19 mouse cellular contexts compared by ENCODE assay signal in the genomic region with DNA sequence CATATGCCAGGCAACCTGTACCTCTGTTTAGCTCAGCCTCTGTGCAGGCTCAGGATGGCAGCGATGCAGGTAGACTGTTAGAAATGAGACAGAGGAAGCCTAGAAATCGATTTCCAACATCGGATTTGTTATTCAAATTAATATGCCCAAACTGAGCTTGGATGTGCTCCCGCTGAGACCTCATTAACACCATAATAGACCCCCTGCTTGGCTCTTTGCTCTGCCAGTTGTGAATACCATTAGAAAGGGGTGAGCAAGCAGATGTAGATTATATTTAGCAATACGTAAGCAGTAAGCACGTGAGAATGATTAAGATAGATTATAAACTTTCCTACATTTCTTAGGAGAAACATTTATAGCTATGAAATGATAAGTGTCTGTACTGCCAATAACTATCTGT. TPM values are rescaled to one million over a fixed set of nuclear protein-coding genes. Genes with fewer than 3 reads are reported as not detected.
A peak's percentile ranks its signal among the peaks of the same experiment; 100 is the strongest.
DNase-seq lines count a peak whose midpoint lies in the region; ATAC-seq and TF ChIP-seq lines count a peak whose summit lies in the region.
"Had no signal": no experiment of that assay in that cellular context is flagged by ENCODE, and none has a peak within 500 bp of the region (broad histone marks: within the 10 kb centered on the region; RNA-seq: fewer than 3 reads in every experiment).

No protein-coding gene starts in this region.

- H3K9me3 ChIP-seq in midbrain, embryonic 10.5 days (replicated peaks), result peaks cover 8% of the 10 kb centered on the region; the same call in 1 of the 2 replicates
- H3K9me3 ChIP-seq in midbrain, embryonic 15.5 days, result no peaks in the 10 kb centered on the region
- H3K9me3 ChIP-seq in forebrain, embryonic 16.5 days (ENCODE audit: control insufficient read depth, low read length), result no peaks in the 10 kb centered on the region
- no peaks in the 10 kb centered on the region for H3K9me3 ChIP-seq in midbrain, postnatal 0 days (ENCODE audit: low read length)
- H3K9me3 ChIP-seq: G1E; limb, embryonic 15.5 days; liver, embryonic 15.5 days had no signal

- H3K9ac ChIP-seq in midbrain, embryonic 15.5 days, result no peak overlapping the region
- no peak overlapping the region for H3K9ac ChIP-seq in forebrain, embryonic 16.5 days (replicated peaks; ENCODE audit: low read depth, low read length)
- no peak overlapping the region for H3K9ac ChIP-seq in midbrain, postnatal 0 days (replicated peaks; ENCODE audit: low read length, poor library complexity, severe bottlenecking)
- H3K9ac ChIP-seq: embryonic facial prominence, embryonic 12.5 days; limb, embryonic 15.5 days; liver, embryonic 15.5 days had no signal

- ATAC-seq in midbrain, embryonic 15.5 days (replicated peaks), result no peak; the same call in 1 of the 2 replicates
- ATAC-seq in forebrain, embryonic 16.5 days, result peak; percentile 49; the same call in 1 of the 2 replicates
- ATAC-seq in midbrain, postnatal 0 days (ENCODE audit: low FRiP score), result no peak
- ATAC-seq in cerebellum, adult (ENCODE audit: insufficient number of reproducible peaks, low FRiP score, low TSS enrichment), result no peak

- peaks cover 91% of the 10 kb centered on the region for H3K36me3 ChIP-seq in midbrain, embryonic 10.5 days
- peaks cover 42% of the 10 kb centered on the region for H3K36me3 ChIP-seq in midbrain, embryonic 15.5 days (replicated peaks)
- peaks cover 12% of the 10 kb centered on the region for H3K36me3 ChIP-seq in forebrain, embryonic 16.5 days (ENCODE audit: control insufficient read depth, insufficient read depth)
- H3K36me3 ChIP-seq in midbrain, postnatal 0 days (ENCODE audit: insufficient read depth, low read length), result peaks cover 19% of the 10 kb centered on the region

- H3K4me3 ChIP-seq in midbrain, embryonic 10.5 days, result no peak overlapping the region
- no peak overlapping the region for H3K4me3 ChIP-seq in midbrain, embryonic 15.5 days
- no peak overlapping the region for H3K4me3 ChIP-seq in forebrain, embryonic 16.5 days (replicated peaks; ENCODE audit: low read length)
- no peak overlapping the region for H3K4me3 ChIP-seq in midbrain, postnatal 0 days (ENCODE audit: low read depth, low read length)
- H3K4me3 ChIP-seq: embryonic facial prominence, embryonic 12.5 days; erythroblast, embryonic 14.5 days; limb, embryonic 15.5 days; liver, embryonic 15.5 days had no signal

- no peak for TF ChIP-seq CTCF in midbrain, postnatal 0 days (IDR thresholded peaks at IDR 0.05)

- DNase-seq in embryo, embryonic 10.5 days (ENCODE audit: low spot score), result peak; percentile 24
- no peak for DNase-seq in embryo, embryonic 11 days
- no peak for DNase-seq in midbrain, embryonic 10.5 days (ENCODE audit: low spot score)
- peak; percentile 14 for DNase-seq in midbrain, postnatal 0 days (ENCODE audit: low spot score)
- DNase-seq in kidney, adult 11 months, result no peak
- DNase-seq: cerebellum, adult 9-10 months; gastrocnemius, postnatal 25 days; kidney, adult 18-20 months; kidney, postnatal 14 days; right cerebral cortex, adult 18-20 months had no signal

- WGBS in midbrain, embryonic 10.5 days, result 26% methylated on average over 6 of the region's 6 CpGs
- WGBS in midbrain, embryonic 15.5 days, result 12% methylated on average over 6 of the region's 6 CpGs
- WGBS in forebrain, embryonic 16.5 days, result 7% methylated on average over 6 of the region's 6 CpGs
- 22% methylated on average over 6 of the region's 6 CpGs for WGBS in midbrain, postnatal 0 days

- H3K4me1 ChIP-seq in midbrain, embryonic 10.5 days, result peaks cover 27% of the 10 kb centered on the region
- peaks cover 22% of the 10 kb centered on the region for H3K4me1 ChIP-seq in midbrain, embryonic 15.5 days
- peaks cover 14% of the 10 kb centered on the region for H3K4me1 ChIP-seq in forebrain, embryonic 16.5 days (replicated peaks; ENCODE audit: control insufficient read depth, insufficient read depth, low read length)
- no peaks in the 10 kb centered on the region for H3K4me1 ChIP-seq in midbrain, postnatal 0 days (ENCODE audit: insufficient read depth, low read length)
- H3K4me1 ChIP-seq: embryonic facial prominence, embryonic 12.5 days; limb, embryonic 15.5 days; liver, embryonic 15.5 days had no signal

- no peaks in the 10 kb centered on the region for H3K27me3 ChIP-seq in midbrain, embryonic 10.5 days (ENCODE audit: low read depth, poor library complexity, severe bottlenecking)
- H3K27me3 ChIP-seq in midbrain, embryonic 15.5 days (replicated peaks), result no peaks in the 10 kb centered on the region
- no peaks in the 10 kb centered on the region for H3K27me3 ChIP-seq in forebrain, embryonic 16.5 days (replicated peaks; ENCODE audit: control insufficient read depth, insufficient read depth, low read length)
- no peaks in the 10 kb centered on the region for H3K27me3 ChIP-seq in midbrain, postnatal 0 days (ENCODE audit: insufficient read depth, low read length)
- H3K27me3 ChIP-seq: embryonic facial prominence, embryonic 12.5 days; limb, embryonic 15.5 days; liver, embryonic 15.5 days had no signal

- H3K27ac ChIP-seq in midbrain, embryonic 10.5 days (replicated peaks), result peak overlapping the region; percentile 57
- H3K27ac ChIP-seq in midbrain, embryonic 15.5 days, result no peak overlapping the region
- H3K27ac ChIP-seq in forebrain, embryonic 16.5 days (ENCODE audit: low read length), result no peak overlapping the region
- H3K27ac ChIP-seq in midbrain, postnatal 0 days (ENCODE audit: low read depth, low read length), result no peak overlapping the region
- H3K27ac ChIP-seq: embryonic facial prominence, embryonic 12.5 days; limb, embryonic 15.5 days; liver, embryonic 15.5 days; macrophage had no signal

- H3K4me2 ChIP-seq in midbrain, embryonic 15.5 days, result no peak overlapping the region
- no peak overlapping the region for H3K4me2 ChIP-seq in forebrain, embryonic 16.5 days (ENCODE audit: low read length)
- no peak overlapping the region for H3K4me2 ChIP-seq in midbrain, postnatal 0 days (ENCODE audit: low read depth, low read length, poor library complexity, severe bottlenecking)
- H3K4me2 ChIP-seq: embryonic facial prominence, embryonic 12.5 days; limb, embryonic 15.5 days; liver, embryonic 15.5 days had no signal

RNA-seq across cellular contexts. Expression of a gene that starts 24.9 kb away (rescaled TPM):
- 12.3 and 12.6 TPM in 2 replicates for polyA plus RNA-seq in midbrain, embryonic 10.5 days (2016; fragmentation: Nextera tagmentation; extraction: Ambion mirVana)
- 8.0 and 8.2 TPM in 2 replicates for polyA plus RNA-seq in midbrain, embryonic 15.5 days (2015; fragmentation: Nextera tagmentation; extraction: Ambion mirVana)
- 7.9 and 8.8 TPM in 2 replicates for polyA plus RNA-seq in forebrain, embryonic 16.5 days (2015; fragmentation: Nextera tagmentation; extraction: Ambion mirVana)
- total RNA-seq in midbrain, postnatal 0 days (2014; rRNA removed), result 4.9 and 7.8 TPM in 2 replicates
- 3.3 and 3.9 TPM in 2 replicates for polyA plus RNA-seq in midbrain, postnatal 0 days (2015; fragmentation: Nextera tagmentation; extraction: Ambion mirVana)

RNA-seq across cellular contexts. Expression of a gene that starts 25.8 kb away (rescaled TPM):
- polyA plus RNA-seq in midbrain, embryonic 10.5 days (2016; fragmentation: Nextera tagmentation; extraction: Ambion mirVana), result 601 and 607 TPM in 2 replicates
- 289 and 304 TPM in 2 replicates for polyA plus RNA-seq in midbrain, embryonic 15.5 days (2015; fragmentation: Nextera tagmentation; extraction: Ambion mirVana)
- polyA plus RNA-seq in forebrain, embryonic 16.5 days (2015; fragmentation: Nextera tagmentation; extraction: Ambion mirVana), result 273 and 291 TPM in 2 replicates
- 209 and 293 TPM in 2 replicates for total RNA-seq in midbrain, postnatal 0 days (2014; rRNA removed)
- 493 and 532 TPM in 2 replicates for polyA plus RNA-seq in midbrain, postnatal 0 days (2015; fragmentation: Nextera tagmentation; extraction: Ambion mirVana)

Comparison
In these comparisons a context has a peak if more than half of its experiments do, and no peak if none do; other contexts are left out.
1. DNase-seq: peak in embryo, embryonic 10.5 days (single experiment) and midbrain, postnatal 0 days (single experiment); none in embryo, embryonic 11 days (single experiment), midbrain, embryonic 10.5 days (single experiment) and kidney, adult 11 months (single experiment).